Mouse (Mus musculus) ES-E14 (cell line): ENCODE measurements around the gene Il12rb1. TPM values are rescaled to one million over a fixed set of nuclear protein-coding genes. Genes with fewer than 3 reads are reported as not detected.
A peak's percentile ranks its signal among the peaks of the same experiment; 100 is the strongest.

ENCODE experiments used
- DNase-seq: peaks from one replicate; pipeline ENCODE4 v3.0.0-alpha.2; 2013; ENCODE audit warnings: low read depth, low spot score
- H3K27ac ChIP-seq: 2 replicates; pipeline ENCODE4 v1.5.1; 2012; ENCODE audit warnings: low read depth, mild to moderate bottlenecking, low read length, moderate library complexity, mixed read lengths; ENCODE audit not compliant: poor library complexity, insufficient read depth, severe bottlenecking
- H3K36me3 ChIP-seq: 2 replicates; pipeline ENCODE4 v1.6.1; 2012; ENCODE audit warnings: mild to moderate bottlenecking, low read length, moderate library complexity, mixed read lengths; ENCODE audit not compliant: control insufficient read depth, poor library complexity, insufficient read depth, severe bottlenecking
- H3K4me1 ChIP-seq, 2 experiments: fragments of 150-350 bp in 1 of 2; sonication (generic) in 1 of 2; 2 replicates each; pipeline ENCODE4 v1.6.1; 2012; ENCODE audit warnings: low read length in 2 of 2, mild to moderate bottlenecking in 1 of 2, mixed read lengths in 1 of 2; ENCODE audit not compliant: control insufficient read depth in 2 of 2, insufficient read depth in 2 of 2, poor library complexity in 1 of 2
- H3K4me3 ChIP-seq, 2 experiments: fragments of 150-350 bp in 1 of 2; sonication (generic) in 1 of 2; 2 replicates each; pipeline ENCODE4 v1.5.1; 2012; ENCODE audit warnings: low read length in 2 of 2, low read depth in 1 of 2, mild to moderate bottlenecking in 1 of 2, mixed read lengths in 1 of 2; ENCODE audit not compliant: insufficient read depth in 1 of 2, poor library complexity in 1 of 2, severe bottlenecking in 1 of 2
- H3K9ac ChIP-seq: 2 replicates; pipeline ENCODE4 v1.6.1; 2012; ENCODE audit warnings: low read depth, mild to moderate bottlenecking, low read length, mixed read lengths; ENCODE audit not compliant: poor library complexity, insufficient read depth, severe bottlenecking
- H3K9me3 ChIP-seq: fragments of 150-350 bp; sonication (generic); 2 replicates; pipeline ENCODE4 v1.6.1; 2012; ENCODE audit warnings: low read depth, mild to moderate bottlenecking, low read length; ENCODE audit not compliant: control insufficient read depth, insufficient read depth
- CHD2 ChIP-seq: IDR thresholded peaks from 2 replicates; pipeline ENCODE4 v1.6.1; 2014; ENCODE audit warnings: mild to moderate bottlenecking, low read depth, low read length, inconsistent platforms
- HCFC1 ChIP-seq: IDR thresholded peaks from 2 replicates; pipeline ENCODE4 v1.6.1; 2012; ENCODE audit warnings: low read length, inconsistent platforms, borderline replicate concordance; ENCODE audit not compliant: insufficient read depth
- MAFK ChIP-seq: IDR thresholded peaks from 2 replicates; pipeline ENCODE4 v1.6.1; 2014; ENCODE audit warnings: mild to moderate bottlenecking, low read depth, low read length, inconsistent platforms; ENCODE audit not compliant: insufficient read depth
- ZC3H11A ChIP-seq: IDR thresholded peaks from 2 replicates; pipeline ENCODE4 v1.6.1; 2012; ENCODE audit warnings: low read depth, mild to moderate bottlenecking, inconsistent platforms, low read length, borderline replicate concordance
- ZNF384 ChIP-seq: IDR thresholded peaks from 2 replicates; pipeline ENCODE4 v1.6.1; 2012; ENCODE audit warnings: low read depth, low read length, inconsistent platforms
- in situ Hi-C, 2 experiments: fragments of 600-800 bp; cut with MboI; formaldehyde crosslinking; loops; one replicate each; pipeline ENCODE4 v1.15.1; 2025; ENCODE audit warnings: low sequenced_read_pairs in 2 of 2, inconsistent platforms in 1 of 2; ENCODE audit not compliant: unreplicated experiment in 2 of 2
- total RNA-seq: library from RNA; depleted of rRNA; stranded (reverse); fragments of 300-350 nt; gene quantifications from 2 replicates; pipeline ENCODE4 v1.2.3, GENCODE M21; 2012

The Il12rb1 gene
- total RNA-seq, 1 experiment = 1.2 TPM

DNA sequence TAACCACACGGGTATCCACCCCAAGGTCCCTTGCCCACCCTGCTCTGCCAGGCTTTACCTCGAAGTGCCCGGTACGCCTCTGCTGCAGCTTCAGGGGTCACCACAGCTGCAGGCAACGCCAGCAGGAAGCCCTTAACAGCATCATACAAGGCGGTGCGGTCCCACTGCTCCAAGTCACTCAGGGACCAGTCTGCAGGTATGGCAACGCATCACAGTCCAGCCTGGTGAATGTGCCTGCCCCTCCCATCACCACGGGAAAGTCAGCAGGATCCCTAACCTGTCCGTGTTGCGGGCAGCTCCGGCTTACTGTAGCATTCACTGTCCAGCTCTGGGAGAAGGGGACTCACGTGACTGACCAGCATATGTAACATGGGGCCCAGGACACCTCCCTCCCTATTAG lies 36.2 kb upstream of the Il12rb1 start:
- H3K36me3 ChIP-seq = peaks cover 29% of the 10 kb centered on the region; the same call in 1 of the 2 replicates

DNA sequence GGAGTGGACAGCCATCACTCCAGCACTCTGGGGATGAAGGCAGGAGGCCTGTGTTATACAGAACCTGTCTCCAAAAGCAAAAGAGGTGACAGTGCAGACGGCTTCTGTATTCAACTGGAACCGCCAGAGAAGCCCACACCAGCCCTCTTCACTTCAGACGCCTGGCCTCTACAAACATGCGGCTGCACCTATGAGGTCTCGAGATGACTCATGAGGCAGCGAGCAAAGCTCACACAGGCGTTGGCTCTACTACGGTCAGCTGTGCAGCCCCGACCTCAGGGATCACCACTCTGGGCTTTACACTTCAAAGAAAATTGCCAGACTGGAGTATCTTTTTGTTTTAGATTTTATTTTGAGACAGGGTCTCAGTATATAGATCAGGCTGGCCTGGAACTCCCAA lies 35.4 kb upstream of the Il12rb1 start:
- H3K36me3 ChIP-seq = peaks cover 29% of the 10 kb centered on the region; the same call in 1 of the 2 replicates
- in situ Hi-C loops = no loop called here
- DNase-seq = no peak
- H3K4me3 ChIP-seq = no peak overlapping the region
- no peaks in the 10 kb centered on the region for H3K9me3 ChIP-seq
- H3K9ac ChIP-seq = no peak overlapping the region
- H3K27ac ChIP-seq = no peak overlapping the region
- TF ChIP-seq HCFC1 = no peak
- no peak for TF ChIP-seq ZNF384
- TF ChIP-seq ZC3H11A = no peak
- no peak for TF ChIP-seq CHD2
- TF ChIP-seq MAFK = no peak
- H3K4me1 ChIP-seq = peaks cover 4 to 33% of the 10 kb centered on the region in 2 experiments; a peak in 2 of 4 replicates

More for the DNA sequence above, 36.2 kb upstream of the Il12rb1 start:
- Histone ChIP-seq H3K9me3 (no peaks in the 10 kb centered on the region), H3K27ac (no peak overlapping the region), H3K4me1 (peaks cover 2 to 35% of the 10 kb centered on the region in 2 experiments; a peak in 3 of 4 replicates), H3K9ac (no peak overlapping the region), H3K4me3 (no peak overlapping the region)
- DNase-seq = no peak
- in situ Hi-C loops = no loop called here
- TF ChIP-seq ZNF384 (no peak), ZC3H11A (no peak), CHD2 (no peak), MAFK (no peak), HCFC1 (no peak)

DNA sequence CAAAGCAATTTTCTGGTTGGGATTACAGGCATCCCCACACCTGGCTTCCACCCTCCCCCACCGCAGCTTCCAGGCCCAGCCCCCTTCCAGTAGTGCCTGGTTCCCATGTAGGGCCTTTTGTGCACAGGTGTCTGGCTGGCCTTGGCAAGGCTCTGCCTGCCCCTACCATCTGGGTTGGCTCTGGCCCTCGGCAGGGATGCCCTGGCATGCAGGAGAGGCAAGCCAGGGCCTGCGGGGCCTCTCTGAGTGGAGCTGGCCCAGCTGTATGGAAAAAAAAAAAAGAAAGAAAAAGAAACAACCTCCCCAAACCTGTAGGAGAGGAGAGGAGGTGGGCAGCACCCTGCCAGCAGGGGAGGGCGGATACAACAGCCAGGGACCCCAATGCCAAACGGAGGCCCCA lies 34.8 kb upstream of the Il12rb1 start:
- H3K4me3 ChIP-seq = no peak overlapping the region
- peaks cover 28% of the 10 kb centered on the region; the same call in 1 of the 2 replicates for H3K36me3 ChIP-seq
- peaks cover 4 to 35% of the 10 kb centered on the region in 2 experiments; a peak in 2 of 4 replicates for H3K4me1 ChIP-seq

DNA sequence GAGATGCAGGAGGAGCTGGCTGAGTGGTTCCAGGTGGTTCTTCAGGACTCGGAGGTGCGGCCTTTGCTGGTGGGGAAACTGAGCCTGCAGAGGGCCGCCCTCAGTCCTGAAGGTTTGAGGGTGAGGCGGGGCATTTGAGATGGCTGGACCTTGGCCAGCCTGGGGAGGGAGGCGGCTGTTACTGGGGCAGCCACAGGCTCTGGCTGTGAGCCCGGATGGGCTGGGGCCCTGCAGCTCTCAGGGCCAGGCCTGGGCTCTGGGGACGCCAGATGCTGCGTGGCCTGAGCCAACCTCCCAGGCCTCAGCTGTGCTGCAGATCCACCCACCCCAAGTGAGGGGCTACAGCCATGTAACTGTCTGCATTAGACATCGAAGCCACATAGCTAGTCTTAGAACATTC lies 34.4 kb upstream of the Il12rb1 start:
- peaks cover 2 to 30% of the 10 kb centered on the region in 2 experiments; a peak in 2 of 4 replicates for H3K4me1 ChIP-seq
- no peak overlapping the region for H3K4me3 ChIP-seq
- no peak overlapping the region for H3K27ac ChIP-seq
- H3K9me3 ChIP-seq = no peaks in the 10 kb centered on the region
- peak overlapping the region; percentile 8; the same call in 1 of the 2 replicates for H3K9ac ChIP-seq
- H3K36me3 ChIP-seq = peaks cover 27% of the 10 kb centered on the region; the same call in 1 of the 2 replicates
- DNase-seq = no peak
- in situ Hi-C loops = no loop called here
- no peak for TF ChIP-seq CHD2
- TF ChIP-seq HCFC1 = no peak
- TF ChIP-seq MAFK = no peak
- TF ChIP-seq ZNF384 = no peak

More for the DNA sequence above, 34.8 kb upstream of the Il12rb1 start:
- TF ChIP-seq MAFK (no peak), CHD2 (no peak), ZC3H11A (no peak), ZNF384 (no peak), HCFC1 (no peak)
- DNase-seq = no peak
- Histone ChIP-seq H3K27ac (no peak overlapping the region), H3K9me3 (no peaks in the 10 kb centered on the region), H3K9ac (no peak overlapping the region)
- in situ Hi-C loops = no loop called here

DNA sequence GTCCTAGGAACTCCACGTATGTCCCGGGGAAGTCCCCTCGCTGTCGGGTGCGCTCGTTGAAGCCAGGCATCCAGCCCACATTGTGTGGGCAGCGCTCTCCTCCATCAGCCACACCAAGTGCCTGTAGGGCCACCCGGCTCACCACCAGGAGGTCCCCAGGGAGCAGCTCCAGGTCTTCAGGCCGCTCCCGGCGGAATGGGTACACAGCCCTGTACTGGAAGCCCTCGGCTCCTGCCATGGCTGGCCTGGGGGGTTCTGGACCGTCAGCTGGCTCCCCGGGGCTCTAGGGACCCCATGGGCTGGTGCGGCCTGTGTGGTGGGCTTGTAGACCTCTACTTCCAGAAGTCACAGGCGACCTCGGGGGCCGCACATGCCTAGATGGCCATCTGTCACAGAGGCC lies 33.5 kb upstream of the Il12rb1 start:
- Histone ChIP-seq H3K36me3 (peaks cover 32% of the 10 kb centered on the region; the same call in 1 of the 2 replicates), H3K4me3 (no peak overlapping the region), H3K27ac (no peak overlapping the region), H3K9ac (no peak overlapping the region), H3K9me3 (no peaks in the 10 kb centered on the region), H3K4me1 (peaks cover 2 to 31% of the 10 kb centered on the region in 2 experiments; a peak in 2 of 4 replicates)
- no peak for DNase-seq
- in situ Hi-C loops = no loop called here
- TF ChIP-seq MAFK = no peak
- no peak for TF ChIP-seq ZC3H11A
- TF ChIP-seq HCFC1 = no peak
- no peak for TF ChIP-seq ZNF384
- TF ChIP-seq CHD2 = no peak
